Mouse (Mus musculus): ENCODE results near the gene Tnc. TPM values are rescaled to one million over a fixed set of nuclear protein-coding genes. Genes with fewer than 3 reads are reported as not detected.

Gene Tnc
- total and polyA plus RNA-seq, 3 experiments, result 0.16 to 1.00 (median 0.41) TPM

GRCm38 (mm10) chr4:64083858-64084257, 37.0 kb upstream of the Tnc start:
- no peak for DNase-seq
- Histone ChIP-seq H3K27me3 (ENCODE audit: control insufficient read depth, insufficient read depth, low read length) (no peaks in the 10 kb centered on the region), H3K9ac (ENCODE audit: low read depth, low read length) (no peak overlapping the region), H3K79me2 (replicated peaks; ENCODE audit: control insufficient read depth, insufficient read depth, low read length) (no peaks in the 10 kb centered on the region), H3K4me3 (no peak overlapping the region), H3K36me3 (ENCODE audit: control insufficient read depth, insufficient read depth, low read length) (no peaks in the 10 kb centered on the region), H3K4me1 (ENCODE audit: control insufficient read depth, insufficient read depth, low read length) (no peaks in the 10 kb centered on the region), H3K27ac (no peak overlapping the region)
- 31% methylated on average over 5 of the region's 5 CpGs for WGBS
- intact Hi-C loops (cut with DNase I), result no loop called here
- TF ChIP-seq POLR2A (IDR thresholded peaks at IDR 0.05; ENCODE audit: insufficient read depth, low read depth, low read length) (no peak), CTCF (IDR thresholded peaks at IDR 0.05) (no peak), EP300 (IDR thresholded peaks at IDR 0.05; ENCODE audit: insufficient read depth, low read depth, low read length) (no peak)

DNA sequence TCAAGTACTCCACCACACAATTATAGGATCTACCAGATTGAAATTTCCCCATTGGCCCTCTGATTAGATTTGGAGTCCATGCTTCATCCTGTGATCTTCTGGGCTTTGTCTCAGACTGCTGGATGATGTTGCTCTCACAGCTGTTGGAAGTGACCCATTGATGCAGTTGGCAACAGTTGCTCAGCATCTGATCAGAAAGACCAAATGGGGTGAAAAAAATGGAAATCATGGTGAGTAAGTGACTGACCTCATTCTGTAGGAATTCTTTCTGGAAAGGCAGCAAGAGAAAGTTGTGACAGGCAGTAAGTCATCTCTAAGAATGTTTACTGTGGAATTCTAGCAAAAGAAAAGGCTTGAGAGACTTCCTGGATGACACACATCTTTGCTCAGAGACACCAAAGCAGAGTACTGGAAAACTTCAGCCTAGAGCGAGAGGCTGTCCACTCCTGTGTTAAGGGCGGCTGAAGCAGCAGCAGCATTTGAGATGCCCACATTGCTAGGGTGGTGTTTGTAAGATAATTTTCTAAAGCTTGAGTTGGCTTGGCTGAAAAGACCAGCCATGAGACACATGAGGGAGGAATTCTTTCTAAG, 31.3 kb upstream of the Tnc start:
- no peak overlapping the region for H3K9ac ChIP-seq (ENCODE audit: low read depth, low read length)
- 66% methylated on average over 2 of the region's 2 CpGs for WGBS
- no peak overlapping the region for H3K27ac ChIP-seq
- peaks cover 4% of the 10 kb centered on the region; the same call in 1 of the 2 replicates for H3K4me1 ChIP-seq (ENCODE audit: control insufficient read depth, insufficient read depth, low read length)
- no peaks in the 10 kb centered on the region for H3K27me3 ChIP-seq (ENCODE audit: control insufficient read depth, insufficient read depth, low read length)
- no peaks in the 10 kb centered on the region for H3K36me3 ChIP-seq (ENCODE audit: control insufficient read depth, insufficient read depth, low read length)
- no peak overlapping the region for H3K4me3 ChIP-seq
- intact Hi-C loops (cut with DNase I), result no loop called here
- no peaks in the 10 kb centered on the region for H3K79me2 ChIP-seq (replicated peaks; ENCODE audit: control insufficient read depth, insufficient read depth, low read length)
- DNase-seq, result peak; percentile 36 to 61
- no peak for TF ChIP-seq CTCF (IDR thresholded peaks at IDR 0.05)
- no peak for TF ChIP-seq POLR2A (IDR thresholded peaks at IDR 0.05; ENCODE audit: insufficient read depth, low read depth, low read length)
- TF ChIP-seq EP300 (IDR thresholded peaks at IDR 0.05; ENCODE audit: insufficient read depth, low read depth, low read length), result no peak

GRCm38 (mm10) chr4:64076349-64077025, 29.7 kb upstream of the Tnc start:
- intact Hi-C loops (cut with DNase I), result no loop called here
- Histone ChIP-seq H3K79me2 (replicated peaks; ENCODE audit: control insufficient read depth, insufficient read depth, low read length) (no peaks in the 10 kb centered on the region), H3K9ac (ENCODE audit: low read depth, low read length) (no peak overlapping the region), H3K4me1 (ENCODE audit: control insufficient read depth, insufficient read depth, low read length) (peaks cover 4% of the 10 kb centered on the region; the same call in 1 of the 2 replicates), H3K4me3 (no peak overlapping the region), H3K36me3 (ENCODE audit: control insufficient read depth, insufficient read depth, low read length) (no peaks in the 10 kb centered on the region), H3K27ac (peak overlapping the region; percentile 24), H3K27me3 (ENCODE audit: control insufficient read depth, insufficient read depth, low read length) (no peaks in the 10 kb centered on the region)
- 51% methylated on average over 6 of the region's 6 CpGs for WGBS
- DNase-seq, result peak; percentile 29 to 56
- TF ChIP-seq CTCF (IDR thresholded peaks at IDR 0.05), result no peak
- TF ChIP-seq POLR2A (IDR thresholded peaks at IDR 0.05; ENCODE audit: insufficient read depth, low read depth, low read length), result no peak
- TF ChIP-seq EP300 (IDR thresholded peaks at IDR 0.05; ENCODE audit: insufficient read depth, low read depth, low read length), result no peak

DNA sequence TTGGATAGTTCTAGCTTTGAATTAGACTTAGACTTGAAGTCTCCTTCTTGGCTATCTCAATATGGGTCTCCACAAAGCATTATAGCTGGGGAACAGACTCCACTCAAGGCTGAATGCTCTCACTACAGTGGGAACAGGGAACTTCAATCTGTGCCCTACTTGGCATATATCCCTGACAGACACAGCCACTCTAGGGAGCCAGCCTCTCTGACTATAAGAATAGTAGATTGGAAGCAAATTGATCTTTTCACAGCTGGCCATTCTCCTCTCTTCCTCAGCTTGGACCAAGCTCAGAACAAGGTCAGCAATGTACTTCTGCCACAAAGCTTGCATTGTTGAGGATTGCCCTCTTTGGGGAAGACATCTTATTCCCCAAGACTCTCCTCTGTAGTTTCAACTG, 27.9 kb upstream of the Tnc start:
- no peaks in the 10 kb centered on the region for H3K27me3 ChIP-seq (ENCODE audit: control insufficient read depth, insufficient read depth, low read length)
- DNase-seq, result no peak
- H3K79me2 ChIP-seq (replicated peaks; ENCODE audit: control insufficient read depth, insufficient read depth, low read length), result no peaks in the 10 kb centered on the region
- H3K4me1 ChIP-seq (ENCODE audit: control insufficient read depth, insufficient read depth, low read length), result peaks cover 4% of the 10 kb centered on the region; the same call in 1 of the 2 replicates
- no peak overlapping the region for H3K27ac ChIP-seq
- intact Hi-C loops (cut with DNase I), result no loop called here
- H3K4me3 ChIP-seq, result no peak overlapping the region
- H3K9ac ChIP-seq (ENCODE audit: low read depth, low read length), result no peak overlapping the region
- no peak for TF ChIP-seq POLR2A (IDR thresholded peaks at IDR 0.05; ENCODE audit: insufficient read depth, low read depth, low read length)
- TF ChIP-seq EP300 (IDR thresholded peaks at IDR 0.05; ENCODE audit: insufficient read depth, low read depth, low read length), result no peak
- no peak for TF ChIP-seq CTCF (IDR thresholded peaks at IDR 0.05)
- H3K36me3 ChIP-seq (ENCODE audit: control insufficient read depth, insufficient read depth, low read length), result no peaks in the 10 kb centered on the region

- intact Hi-C loops (cut with DNase I), result no loop called here
- 21% methylated on average over 7 of the region's 7 CpGs for WGBS
These were observed 20.6 kb upstream of the Tnc start for GRCm38 (mm10) chr4:64067394-64067793.

DNA sequence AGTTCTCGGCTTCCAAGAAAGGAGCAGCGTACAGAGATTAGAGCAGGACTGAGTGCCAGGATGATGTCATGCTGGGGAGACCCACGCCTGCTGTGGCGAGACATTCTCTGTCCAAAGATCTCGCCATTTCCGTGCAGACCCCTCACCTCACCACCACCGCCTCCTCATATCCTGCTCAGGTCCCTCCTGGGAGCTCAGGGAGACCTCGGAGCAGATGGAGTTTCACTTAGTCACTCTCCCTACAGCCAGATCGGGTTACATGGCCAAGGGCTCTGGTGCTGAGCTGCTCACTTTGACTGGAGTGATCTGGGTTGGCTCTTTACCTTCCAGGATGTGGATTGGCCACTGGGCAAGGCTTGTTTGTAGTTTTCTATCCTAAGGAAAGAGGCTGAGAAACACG, 18.5 kb upstream of the Tnc start:
- peak in 1 of 2 experiments; percentile 7 for DNase-seq

More at GRCm38 (mm10) chr4:64067394-64067793, 20.6 kb upstream of the Tnc start:
- H3K27ac ChIP-seq, result no peak overlapping the region
- H3K4me1 ChIP-seq (ENCODE audit: control insufficient read depth, insufficient read depth, low read length), result no peaks in the 10 kb centered on the region
- no peaks in the 10 kb centered on the region for H3K27me3 ChIP-seq (ENCODE audit: control insufficient read depth, insufficient read depth, low read length)
- H3K4me3 ChIP-seq, result no peak overlapping the region
- no peak for TF ChIP-seq POLR2A (IDR thresholded peaks at IDR 0.05; ENCODE audit: insufficient read depth, low read depth, low read length)
- H3K79me2 ChIP-seq (replicated peaks; ENCODE audit: control insufficient read depth, insufficient read depth, low read length), result no peaks in the 10 kb centered on the region
- H3K9ac ChIP-seq (ENCODE audit: low read depth, low read length), result no peak overlapping the region
- no peaks in the 10 kb centered on the region for H3K36me3 ChIP-seq (ENCODE audit: control insufficient read depth, insufficient read depth, low read length)
- no peak for DNase-seq

More for the DNA sequence above, 18.5 kb upstream of the Tnc start:
- Histone ChIP-seq H3K27ac (no peak overlapping the region), H3K36me3 (ENCODE audit: control insufficient read depth, insufficient read depth, low read length) (no peaks in the 10 kb centered on the region), H3K27me3 (ENCODE audit: control insufficient read depth, insufficient read depth, low read length) (no peaks in the 10 kb centered on the region), H3K79me2 (replicated peaks; ENCODE audit: control insufficient read depth, insufficient read depth, low read length) (no peaks in the 10 kb centered on the region), H3K9ac (ENCODE audit: low read depth, low read length) (no peak overlapping the region), H3K4me1 (ENCODE audit: control insufficient read depth, insufficient read depth, low read length) (no peaks in the 10 kb centered on the region), H3K4me3 (no peak overlapping the region)
- TF ChIP-seq EP300 (IDR thresholded peaks at IDR 0.05; ENCODE audit: insufficient read depth, low read depth, low read length), result no peak
- no peak for TF ChIP-seq POLR2A (IDR thresholded peaks at IDR 0.05; ENCODE audit: insufficient read depth, low read depth, low read length)
- no peak for TF ChIP-seq CTCF (IDR thresholded peaks at IDR 0.05)
- intact Hi-C loops (cut with DNase I), result no loop called here
- 8% methylated on average over 10 of the region's 10 CpGs for WGBS

Data from heart, adult 2 months (tissue).